9 mouse cellular contexts compared by ENCODE assay signal in the genomic region with DNA sequence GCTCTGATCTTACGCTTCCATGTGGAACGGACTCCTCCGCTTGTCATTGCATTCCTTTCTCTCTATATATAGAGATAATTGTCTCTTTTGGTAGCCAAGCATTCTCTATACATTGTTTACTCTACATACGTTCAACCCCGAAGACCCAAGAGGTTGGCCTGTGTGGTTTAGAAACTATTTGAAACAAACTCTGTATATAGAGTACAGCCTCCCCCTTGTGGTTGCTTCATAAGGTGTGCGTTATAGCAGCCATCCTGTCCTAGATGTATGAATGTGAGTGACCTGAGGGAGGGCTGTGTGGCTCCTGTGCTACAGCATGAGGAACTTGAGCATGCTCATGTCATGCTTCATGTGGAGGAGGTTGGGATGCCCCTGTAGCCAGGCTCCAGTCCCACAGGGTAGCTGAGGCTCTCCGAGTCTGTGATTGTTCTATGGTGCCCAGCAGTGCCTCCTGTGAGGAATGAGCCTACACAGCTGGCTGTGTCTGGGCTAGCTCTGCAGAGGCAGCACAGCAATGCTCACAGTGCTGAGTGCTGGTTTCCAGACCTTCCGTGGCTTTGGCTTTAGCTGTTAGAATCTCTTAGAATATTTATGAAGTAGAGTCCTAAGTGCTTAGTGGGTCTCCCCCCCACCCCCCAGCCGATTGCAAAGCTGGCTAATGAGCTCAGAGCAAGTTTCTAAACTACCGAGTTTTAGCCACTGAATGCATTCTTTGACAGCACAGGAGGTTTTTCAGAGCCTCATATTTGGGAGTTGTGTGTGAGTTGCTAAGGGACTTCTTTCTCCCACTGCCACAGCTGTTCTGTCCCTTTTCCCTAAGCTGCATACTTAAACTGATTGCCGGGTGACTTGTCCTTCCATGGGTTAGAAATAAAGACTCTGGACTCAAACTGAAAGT.
DNase-seq lines count a peak whose midpoint lies in the region; ATAC-seq and TF ChIP-seq lines count a peak whose summit lies in the region.
"Had no signal": no experiment of that assay in that cellular context is flagged by ENCODE, and none has a peak within 500 bp of the region (broad histone marks: within the 10 kb centered on the region; RNA-seq: fewer than 3 reads in every experiment).

No protein-coding gene starts in this region.

- 74% methylated on average over 11 of the region's 11 CpGs for WGBS in intestine, embryonic 16.5 days

- no peaks in the 10 kb centered on the region for H3K9me3 ChIP-seq in intestine, embryonic 16.5 days (ENCODE audit: control insufficient read depth, low read length)

- intact Hi-C loops in gastrocnemius, adult 2 months (cut with DNase I) = loop anchor here (5.0 kb wide), 1 partner anchor 70 kb away; no protein-coding TSS in a partner anchor
- intact Hi-C loops in left cerebral cortex, postnatal 14 days (cut with DNase I) = loop anchor here (5.0 kb wide), 2 partner anchors 35 to 215 kb away; no protein-coding TSS in a partner anchor

- H3K27ac ChIP-seq in gastrocnemius, adult 2 months = no peak overlapping the region
- H3K27ac ChIP-seq in intestine, embryonic 16.5 days (ENCODE audit: low read length) = no peak overlapping the region

- peaks cover 6% of the 10 kb centered on the region; the same call in 1 of the 2 replicates for H3K4me1 ChIP-seq in intestine, embryonic 16.5 days (ENCODE audit: control insufficient read depth, insufficient read depth, low read length)

- H3K36me3 ChIP-seq in intestine, embryonic 16.5 days (ENCODE audit: control insufficient read depth, insufficient read depth, low read length) = peaks cover 11% of the 10 kb centered on the region

- H3K4me2 ChIP-seq in intestine, embryonic 16.5 days (ENCODE audit: low read depth, low read length) = no peak overlapping the region

- no peak for DNase-seq in gastrocnemius, adult 2 months
- DNase-seq in gastrocnemius, postnatal 25 days = no peak
- DNase-seq in thymus, postnatal 14 days = peak; percentile 36
- DNase-seq in thymus, adult 18-20 months = no peak
- no peak for DNase-seq in adrenal gland, postnatal 36 days
- DNase-seq in left cerebral cortex, postnatal 14 days (ENCODE audit: low spot score in 2 of 2) = no peak
- no peak for DNase-seq in lung, postnatal 4 days
- DNase-seq: thymus, postnatal 25 days had no signal

- TF ChIP-seq CTCF in gastrocnemius, adult 2 months (IDR thresholded peaks at IDR 0.05) = peak; percentile 52

- peak; percentile 53; the same call in 1 of the 2 replicates for ATAC-seq in intestine, embryonic 16.5 days

- no peak overlapping the region for H3K9ac ChIP-seq in intestine, embryonic 16.5 days (ENCODE audit: low read depth, low read length)

- H3K4me3 ChIP-seq in gastrocnemius, adult 2 months = no peak overlapping the region
- H3K4me3 ChIP-seq in intestine, embryonic 16.5 days (ENCODE audit: low read length) = no peak overlapping the region

- H3K27me3 ChIP-seq in intestine, embryonic 16.5 days (replicated peaks; ENCODE audit: control insufficient read depth, insufficient read depth, low read length) = no peaks in the 10 kb centered on the region
